14 mouse cellular contexts compared by ENCODE assay signal in genomic region chr6:90494155-90494554, GRCm38 (mm10). TPM values are rescaled to one million over a fixed set of nuclear protein-coding genes. Genes with fewer than 3 reads are reported as not detected.
"Had no signal": no experiment of that assay in that cellular context is flagged by ENCODE, and none has a peak within 500 bp of the region (broad histone marks: within the 10 kb centered on the region; RNA-seq: fewer than 3 reads in every experiment).

No protein-coding gene starts in this region.

- H3K27ac ChIP-seq: layer of hippocampus, adult 2 months; liver, embryonic 15.5 days had no signal

- ATAC-seq: inflammation-experienced regulatory T-cells, adult 6 months; intestine, postnatal 0 days; lung, postnatal 0 days had no signal

- DNase-seq: lung, adult 2 months; lung, postnatal 36 days; retina, postnatal 1 day; right cerebral cortex, postnatal 4 days; thymus, postnatal 36 days had no signal

- H3K4me3 ChIP-seq: layer of hippocampus, adult 2 months; liver, embryonic 15.5 days; midbrain, embryonic 12.5 days had no signal

- H3K9ac ChIP-seq: liver, embryonic 15.5 days; midbrain, embryonic 12.5 days had no signal

- H3K36me3 ChIP-seq: liver, embryonic 15.5 days; midbrain, embryonic 12.5 days had no signal

- H3K4me2 ChIP-seq: liver, embryonic 11.5 days; liver, embryonic 15.5 days; midbrain, embryonic 12.5 days had no signal

- H3K9me3 ChIP-seq: liver, embryonic 15.5 days; midbrain, embryonic 12.5 days had no signal

- H3K27me3 ChIP-seq: liver, embryonic 15.5 days; midbrain, embryonic 12.5 days had no signal

RNA-seq across cellular contexts. Expression of gene Aldh1l1, which starts 7.9 kb away (rescaled TPM):
- total RNA-seq: neutrophil, adult 5-6 weeks had no signal

RNA-seq across cellular contexts. Expression of gene Klf15, which starts 31.8 kb away (rescaled TPM):
- total RNA-seq: megakaryocyte, adult 5-6 weeks; neutrophil, adult 5-6 weeks had no signal
- polyA plus RNA-seq: inflammation-experienced regulatory T-cells, adult 6 months had no signal
